Mouse (Mus musculus) spleen, adult 2 months (tissue): Measurements from ENCODE around the gene Guca2b.

ENCODE experiments used
- CTCF ChIP-seq: fragments of 200-500 bp; IDR thresholded peaks from 2 replicates; pipeline ENCODE4 v1.5.1; 2011; ENCODE audit warnings: mild to moderate bottlenecking, inconsistent platforms; ENCODE audit not compliant: insufficient read depth, insufficient read length, insufficient replicate concordance; ENCODE audit errors: extremely low read depth
- POLR2A ChIP-seq: fragments of 200-500 bp; IDR thresholded peaks from 2 replicates; pipeline ENCODE4 v1.6.1; 2011; ENCODE audit warnings: low read depth, low read length, inconsistent platforms

DNA sequence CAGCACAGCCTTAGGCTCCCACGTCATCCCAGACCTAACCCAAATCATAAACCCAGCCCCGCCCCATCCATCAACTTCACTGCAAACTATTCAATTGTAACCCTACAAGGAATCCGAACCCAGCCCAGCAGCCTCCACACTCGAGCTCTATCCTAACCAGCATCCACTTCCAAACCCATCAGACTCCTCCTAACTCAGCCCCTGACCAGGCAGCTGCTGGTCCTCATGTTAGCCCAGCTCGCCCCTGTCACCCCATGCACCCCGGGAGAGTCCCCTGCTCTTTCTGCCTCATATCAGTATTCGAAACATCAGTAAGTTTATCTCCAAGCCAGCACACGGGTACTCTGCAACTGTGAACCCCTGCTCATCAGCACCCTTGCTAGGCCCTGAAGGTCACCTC, 23.1 kb downstream of the Guca2b start:
- TF ChIP-seq POLR2A (no peak), CTCF (no peak)
